Comparison of ENCODE assay signal across 24 mouse cellular contexts in the genomic region with DNA sequence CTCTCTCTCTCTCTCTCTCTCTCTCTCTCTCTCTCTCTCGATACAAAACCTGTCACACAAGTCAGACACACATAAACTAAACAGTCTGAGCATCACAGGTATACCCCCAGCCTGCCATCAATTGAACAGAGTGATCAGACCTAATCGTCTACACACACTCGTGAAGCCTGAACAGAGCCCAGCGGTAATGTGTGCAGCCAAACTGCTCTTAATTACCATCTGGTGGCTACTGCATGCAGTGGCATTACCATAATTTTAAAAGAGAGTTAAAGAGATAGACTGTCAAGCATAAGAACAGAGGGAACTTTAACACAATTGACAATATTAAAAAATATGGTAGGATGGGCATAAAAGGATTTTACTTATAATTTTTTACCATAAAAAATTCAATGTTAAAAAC. TPM values are rescaled to one million over a fixed set of nuclear protein-coding genes. Genes with fewer than 3 reads are reported as not detected.
DNase-seq lines count a peak whose midpoint lies in the region; ATAC-seq and TF ChIP-seq lines count a peak whose summit lies in the region.
"Had no signal": no experiment of that assay in that cellular context is flagged by ENCODE, and none has a peak within 500 bp of the region (broad histone marks: within the 10 kb centered on the region; RNA-seq: fewer than 3 reads in every experiment).

No protein-coding gene starts in this region.

- no peaks in the 10 kb centered on the region for H3K27me3 ChIP-seq in hindbrain, embryonic 16.5 days (replicated peaks; ENCODE audit: control insufficient read depth, insufficient read depth, low read length)
- no peaks in the 10 kb centered on the region for H3K27me3 ChIP-seq in hindbrain, embryonic 14.5 days (ENCODE audit: control insufficient read depth, insufficient read depth, low read length)
- no peaks in the 10 kb centered on the region for H3K27me3 ChIP-seq in midbrain, embryonic 11.5 days (ENCODE audit: control insufficient read depth, insufficient read depth, low read length)
- H3K27me3 ChIP-seq in midbrain, embryonic 10.5 days (ENCODE audit: low read depth, poor library complexity, severe bottlenecking): no peaks in the 10 kb centered on the region
- H3K27me3 ChIP-seq: embryonic facial prominence, embryonic 15.5 days; hindbrain, embryonic 13.5 days; liver, embryonic 13.5 days; neural tube, embryonic 15.5 days; Patski had no signal

- WGBS in hindbrain, embryonic 16.5 days: 31% methylated on average over 4 of the region's 4 CpGs
- WGBS in hindbrain, embryonic 14.5 days: 43% methylated on average over 4 of the region's 4 CpGs
- 57% methylated on average over 4 of the region's 4 CpGs for WGBS in midbrain, embryonic 11.5 days
- 65% methylated on average over 4 of the region's 4 CpGs for WGBS in midbrain, embryonic 10.5 days

- H3K4me3 ChIP-seq in hindbrain, embryonic 16.5 days (ENCODE audit: low read length): no peak overlapping the region
- no peak overlapping the region for H3K4me3 ChIP-seq in hindbrain, embryonic 14.5 days (replicated peaks; ENCODE audit: low read length)
- H3K4me3 ChIP-seq in midbrain, embryonic 11.5 days (ENCODE audit: low read depth, low read length): no peak overlapping the region
- H3K4me3 ChIP-seq in midbrain, embryonic 10.5 days: no peak overlapping the region
- H3K4me3 ChIP-seq: embryonic facial prominence, embryonic 15.5 days; hindbrain, embryonic 13.5 days; limb, embryonic 13.5 days; liver, embryonic 13.5 days; neural tube, embryonic 15.5 days had no signal

- 0 out of 2 replicates have a peak, but pooled peaks have one; percentile 30 for ATAC-seq in hindbrain, embryonic 16.5 days
- ATAC-seq in hindbrain, embryonic 14.5 days (ENCODE audit: low FRiP score): no peak
- no peak for ATAC-seq in midbrain, embryonic 11.5 days (ENCODE audit: low FRiP score)
- ATAC-seq: CD4-positive, CD25-positive, alpha-beta regulatory T cell, adult 4 months; intestine, embryonic 16.5 days; Patski had no signal

- TF ChIP-seq POLR2A in brain, embryonic 14.5 days (IDR thresholded peaks at IDR 0.05; ENCODE audit: borderline replicate concordance, extremely low read depth, insufficient read depth, insufficient read length, poor library complexity, severe bottlenecking): no peak

- no peak overlapping the region for H3K9ac ChIP-seq in hindbrain, embryonic 16.5 days (ENCODE audit: low read depth, low read length)
- H3K9ac ChIP-seq in hindbrain, embryonic 14.5 days: no peak overlapping the region
- H3K9ac ChIP-seq in midbrain, embryonic 11.5 days (ENCODE audit: low read length): no peak overlapping the region
- H3K9ac ChIP-seq: embryonic facial prominence, embryonic 15.5 days; hindbrain, embryonic 13.5 days; limb, embryonic 13.5 days; liver, embryonic 13.5 days; lung, embryonic 14.5 days; neural tube, embryonic 15.5 days had no signal

- no peak overlapping the region for H3K4me2 ChIP-seq in hindbrain, embryonic 16.5 days (ENCODE audit: low read length)
- no peak overlapping the region for H3K4me2 ChIP-seq in hindbrain, embryonic 14.5 days (replicated peaks)
- H3K4me2 ChIP-seq in midbrain, embryonic 11.5 days: no peak overlapping the region
- H3K4me2 ChIP-seq: embryonic facial prominence, embryonic 15.5 days; heart, embryonic 11.5 days; hindbrain, embryonic 13.5 days; limb, embryonic 13.5 days; liver, embryonic 13.5 days; lung, embryonic 14.5 days; neural tube, embryonic 15.5 days had no signal

- no peak for TF ChIP-seq CTCF in brain, embryonic 14.5 days (IDR thresholded peaks at IDR 0.05; ENCODE audit: borderline replicate concordance, extremely low read depth, insufficient read depth, insufficient read length)

- H3K36me3 ChIP-seq in hindbrain, embryonic 16.5 days (ENCODE audit: control insufficient read depth, insufficient read depth, low read length): no peaks in the 10 kb centered on the region
- no peaks in the 10 kb centered on the region for H3K36me3 ChIP-seq in hindbrain, embryonic 14.5 days (replicated peaks; ENCODE audit: control insufficient read depth, insufficient read depth)
- H3K36me3 ChIP-seq in midbrain, embryonic 11.5 days (ENCODE audit: control insufficient read depth, insufficient read depth, low read length): no peaks in the 10 kb centered on the region
- no peaks in the 10 kb centered on the region for H3K36me3 ChIP-seq in midbrain, embryonic 10.5 days
- H3K36me3 ChIP-seq: embryonic facial prominence, embryonic 15.5 days; hindbrain, embryonic 13.5 days; limb, embryonic 13.5 days; liver, embryonic 13.5 days; neural tube, embryonic 15.5 days had no signal

- no peak overlapping the region for H3K27ac ChIP-seq in hindbrain, embryonic 16.5 days (ENCODE audit: low read depth, low read length)
- no peak overlapping the region for H3K27ac ChIP-seq in hindbrain, embryonic 14.5 days
- no peak overlapping the region for H3K27ac ChIP-seq in midbrain, embryonic 11.5 days (ENCODE audit: low read depth, low read length)
- no peak overlapping the region for H3K27ac ChIP-seq in midbrain, embryonic 10.5 days (replicated peaks)
- H3K27ac ChIP-seq: embryonic facial prominence, embryonic 15.5 days; hindbrain, embryonic 13.5 days; limb, embryonic 13.5 days; liver, embryonic 13.5 days; neural tube, embryonic 15.5 days had no signal

- DNase-seq in cerebellum, postnatal 10 days: peak; percentile 24 to 38
- DNase-seq in cerebellum, postnatal 4 days (ENCODE audit: low spot score in 2 of 2): no peak
- no peak for DNase-seq in hindbrain, embryonic 14.5 days (ENCODE audit: low spot score)
- DNase-seq in midbrain, embryonic 11.5 days (ENCODE audit: low spot score, missing footprints): peak; percentile 26
- DNase-seq in midbrain, embryonic 10.5 days (ENCODE audit: low spot score): no peak
- DNase-seq in brain, embryonic 14.5 days (ENCODE audit: low read depth): peak; percentile 64
- DNase-seq in thymus, postnatal 25 days: no peak
- DNase-seq: adrenal gland, adult 8-10 months; cerebellum, postnatal 25 days; gastrocnemius, postnatal 36 days; kidney, postnatal 36 days; liver, embryonic 13.5 days; lung, embryonic 14.5 days; lung, postnatal 36 days; thymus, postnatal 36 days had no signal

- no peaks in the 10 kb centered on the region for H3K4me1 ChIP-seq in hindbrain, embryonic 16.5 days (ENCODE audit: control insufficient read depth, insufficient read depth, low read depth, low read length)
- H3K4me1 ChIP-seq in hindbrain, embryonic 14.5 days (replicated peaks; ENCODE audit: control insufficient read depth, insufficient read depth, low read length): no peaks in the 10 kb centered on the region
- H3K4me1 ChIP-seq in midbrain, embryonic 11.5 days (ENCODE audit: control insufficient read depth, insufficient read depth, low read length): no peaks in the 10 kb centered on the region
- H3K4me1 ChIP-seq in midbrain, embryonic 10.5 days: no peaks in the 10 kb centered on the region
- H3K4me1 ChIP-seq: embryonic facial prominence, embryonic 15.5 days; hindbrain, embryonic 13.5 days; limb, embryonic 13.5 days; liver, embryonic 13.5 days; neural tube, embryonic 15.5 days had no signal

- no peaks in the 10 kb centered on the region for H3K9me3 ChIP-seq in hindbrain, embryonic 16.5 days (ENCODE audit: control insufficient read depth, low read length)
- no peaks in the 10 kb centered on the region for H3K9me3 ChIP-seq in hindbrain, embryonic 14.5 days (ENCODE audit: control insufficient read depth, low read length)
- no peaks in the 10 kb centered on the region for H3K9me3 ChIP-seq in midbrain, embryonic 11.5 days (ENCODE audit: control insufficient read depth, low read length)
- H3K9me3 ChIP-seq in midbrain, embryonic 10.5 days (replicated peaks): no peaks in the 10 kb centered on the region
- H3K9me3 ChIP-seq: embryonic facial prominence, embryonic 15.5 days; hindbrain, embryonic 13.5 days; limb, embryonic 13.5 days; liver, embryonic 13.5 days; neural tube, embryonic 15.5 days had no signal

RNA-seq across cellular contexts. Expression of a gene that starts 7.5 kb away (rescaled TPM):
- polyA plus RNA-seq in hindbrain, embryonic 16.5 days (2015; fragmentation: Nextera tagmentation; extraction: Ambion mirVana): 25.5 and 29.2 TPM in 2 replicates
- polyA plus RNA-seq in hindbrain, embryonic 14.5 days (2014; fragmentation: Nextera tagmentation; extraction: Ambion mirVana): 16.3 and 18.7 TPM in 2 replicates
- 1.6 and 2.7 TPM in 2 replicates for polyA plus RNA-seq in midbrain, embryonic 11.5 days (2014; fragmentation: Nextera tagmentation; extraction: Ambion mirVana)
- polyA plus RNA-seq in midbrain, embryonic 10.5 days (2016; fragmentation: Nextera tagmentation; extraction: Ambion mirVana): 1.3 and 2.0 TPM in 2 replicates
- 5.2 and 6.3 TPM in 2 replicates for polyA plus RNA-seq in brain, embryonic 14.5 days (2012; rRNA removed)
- polyA plus RNA-seq: CD4-positive, CD25-positive, alpha-beta regulatory T cell, adult 4 months; Patski had no signal

RNA-seq across cellular contexts. Expression of a gene that starts 7.7 kb away (rescaled TPM):
- 37.0 and 42.1 TPM in 2 replicates for polyA plus RNA-seq in hindbrain, embryonic 16.5 days (2015; fragmentation: Nextera tagmentation; extraction: Ambion mirVana)
- polyA plus RNA-seq in hindbrain, embryonic 14.5 days (2014; fragmentation: Nextera tagmentation; extraction: Ambion mirVana): 26.2 and 31.1 TPM in 2 replicates
- 0.88 and 0.90 TPM in 2 replicates for polyA plus RNA-seq in midbrain, embryonic 11.5 days (2014; fragmentation: Nextera tagmentation; extraction: Ambion mirVana)
- 0.16 and 0.29 TPM in 2 replicates for polyA plus RNA-seq in midbrain, embryonic 10.5 days (2016; fragmentation: Nextera tagmentation; extraction: Ambion mirVana)
- 2.8 and 4.3 TPM in 2 replicates for polyA plus RNA-seq in brain, embryonic 14.5 days (2012; rRNA removed)

Comparison
In these comparisons a context has a peak if more than half of its experiments do, and no peak if none do; other contexts are left out.
1. DNase-seq: peak in cerebellum, postnatal 10 days (2 of 2), midbrain, embryonic 11.5 days (single experiment) and brain, embryonic 14.5 days (single experiment); none in cerebellum, postnatal 4 days (0 of 2), hindbrain, embryonic 14.5 days (single experiment), midbrain, embryonic 10.5 days (single experiment) and thymus, postnatal 25 days (single experiment).